ENCODE assay signal across 24 mouse cellular contexts in genomic region chr7:133552306-133552991, GRCm38 (mm10). TPM values are rescaled to one million over a fixed set of nuclear protein-coding genes. Genes with fewer than 3 reads are reported as not detected.
A peak's percentile ranks its signal among the peaks of the same experiment; 100 is the strongest.
DNase-seq lines count a peak whose midpoint lies in the region; ATAC-seq and TF ChIP-seq lines count a peak whose summit lies in the region.
"Had no signal": no experiment of that assay in that cellular context is flagged by ENCODE, and none has a peak within 500 bp of the region (broad histone marks: within the 10 kb centered on the region; RNA-seq: fewer than 3 reads in every experiment).

No protein-coding gene starts in this region.

- no peak overlapping the region for H3K4me3 ChIP-seq in liver, embryonic 11.5 days (ENCODE audit: low read depth, low read length)
- H3K4me3 ChIP-seq in liver, embryonic 13.5 days (replicated peaks): no peak overlapping the region
- no peak overlapping the region for H3K4me3 ChIP-seq in liver, postnatal 0 days (ENCODE audit: low read depth, low read length)
- H3K4me3 ChIP-seq: embryonic facial prominence, embryonic 15.5 days; erythroblast, embryonic 14.5 days; forebrain, embryonic 10.5 days; gastrocnemius, adult 2 months; heart, embryonic 15.5 days; hindbrain, embryonic 13.5 days had no signal

- 49% methylated on average over 7 of the region's 7 CpGs for WGBS in liver, embryonic 11.5 days
- WGBS in liver, embryonic 13.5 days (ENCODE audit: insufficient replicate concordance): 35% methylated on average over 7 of the region's 7 CpGs
- 50% methylated on average over 7 of the region's 7 CpGs for WGBS in liver, postnatal 0 days (ENCODE audit: insufficient replicate concordance)

- peak; percentile 80 for TF ChIP-seq EP300 in liver, postnatal 0 days (IDR thresholded peaks at IDR 0.05; ENCODE audit: low read depth)

- H3K27me3 ChIP-seq in liver, embryonic 11.5 days (replicated peaks; ENCODE audit: control insufficient read depth, insufficient read depth, low read length): no peaks in the 10 kb centered on the region
- H3K27me3 ChIP-seq in liver, embryonic 13.5 days: no peaks in the 10 kb centered on the region
- H3K27me3 ChIP-seq in liver, postnatal 0 days (ENCODE audit: insufficient read depth, low read length): no peaks in the 10 kb centered on the region
- H3K27me3 ChIP-seq: embryonic facial prominence, embryonic 15.5 days; heart, embryonic 15.5 days; hindbrain, embryonic 13.5 days had no signal

- DNase-seq in liver, embryonic 11.5 days (ENCODE audit: low spot score): no peak
- DNase-seq in liver: no peak
- peak; percentile 22 for DNase-seq in liver, embryonic 13.5 days
- no peak for DNase-seq in liver, postnatal 0 days
- DNase-seq in neural tube, embryonic 10.5 days (ENCODE audit: extremely low spot score, low spot score): no peak
- DNase-seq in right cerebral cortex, postnatal 4 days: no peak
- DNase-seq in right cerebral cortex, postnatal 10 days (ENCODE audit: low spot score in 2 of 2): no peak
- DNase-seq: adrenal gland, adult 2 months; adrenal gland, postnatal 36 days; cerebellum, adult 2 months; cerebellum, postnatal 10 days; embryo, embryonic 11 days; gastrocnemius, adult 2 months; gastrocnemius, postnatal 25 days; heart, adult 18-20 months; heart, postnatal 14 days had no signal

- no peaks in the 10 kb centered on the region; the same call in 1 of the 2 replicates for H3K4me1 ChIP-seq in liver, embryonic 11.5 days (replicated peaks; ENCODE audit: control insufficient read depth, insufficient read depth, low read length)
- peaks cover 28% of the 10 kb centered on the region for H3K4me1 ChIP-seq in liver, embryonic 13.5 days (replicated peaks)
- no peaks in the 10 kb centered on the region for H3K4me1 ChIP-seq in liver, postnatal 0 days (ENCODE audit: insufficient read depth)
- H3K4me1 ChIP-seq: embryonic facial prominence, embryonic 15.5 days; heart, embryonic 15.5 days had no signal

- H3K9ac ChIP-seq in liver, embryonic 11.5 days (ENCODE audit: low read depth, low read length): no peak overlapping the region
- no peak overlapping the region for H3K9ac ChIP-seq in liver, embryonic 13.5 days
- H3K9ac ChIP-seq in liver, postnatal 0 days (replicated peaks): no peak overlapping the region
- H3K9ac ChIP-seq: embryonic facial prominence, embryonic 15.5 days; heart, embryonic 15.5 days; hindbrain, embryonic 13.5 days had no signal

- H3K9me3 ChIP-seq in liver, embryonic 11.5 days (ENCODE audit: control insufficient read depth, low read length): no peaks in the 10 kb centered on the region
- H3K9me3 ChIP-seq in liver, embryonic 13.5 days (replicated peaks): no peaks in the 10 kb centered on the region
- H3K9me3 ChIP-seq in liver, postnatal 0 days (ENCODE audit: low read length): no peaks in the 10 kb centered on the region
- H3K9me3 ChIP-seq: embryonic facial prominence, embryonic 15.5 days; forebrain, embryonic 10.5 days; heart, embryonic 15.5 days; hindbrain, embryonic 13.5 days had no signal

- no peak overlapping the region for H3K4me2 ChIP-seq in liver, embryonic 11.5 days
- peak overlapping the region; percentile 37 for H3K4me2 ChIP-seq in liver, embryonic 13.5 days
- no peak overlapping the region for H3K4me2 ChIP-seq in liver, postnatal 0 days (ENCODE audit: low read depth, low read length)
- H3K4me2 ChIP-seq: embryonic facial prominence, embryonic 15.5 days; heart, embryonic 11.5 days; heart, embryonic 15.5 days; hindbrain, embryonic 13.5 days had no signal

- H3K36me3 ChIP-seq in liver, embryonic 11.5 days (ENCODE audit: control insufficient read depth, insufficient read depth, low read length): no peaks in the 10 kb centered on the region
- no peaks in the 10 kb centered on the region for H3K36me3 ChIP-seq in liver, embryonic 13.5 days
- no peaks in the 10 kb centered on the region for H3K36me3 ChIP-seq in liver, postnatal 0 days (replicated peaks; ENCODE audit: insufficient read depth, low read length)
- H3K36me3 ChIP-seq: embryonic facial prominence, embryonic 15.5 days; forebrain, embryonic 10.5 days; heart, embryonic 15.5 days; hindbrain, embryonic 13.5 days had no signal

- peak; percentile 90 for ATAC-seq in liver, embryonic 11.5 days (replicated peaks; ENCODE audit: low FRiP score)
- ATAC-seq in liver, embryonic 13.5 days (ENCODE audit: low read depth): peak; percentile 94
- peak; percentile 49; the same call in 1 of the 2 replicates for ATAC-seq in liver, postnatal 0 days
- ATAC-seq: forebrain, embryonic 14.5 days had no signal

- TF ChIP-seq CTCF in liver, postnatal 0 days (IDR thresholded peaks at IDR 0.05; ENCODE audit: low read depth): no peak

- no peak overlapping the region; the same call in 1 of the 2 replicates for H3K27ac ChIP-seq in liver, embryonic 11.5 days (ENCODE audit: low read depth, low read length)
- H3K27ac ChIP-seq in liver, embryonic 13.5 days: no peak overlapping the region
- no peak overlapping the region for H3K27ac ChIP-seq in liver, postnatal 0 days (ENCODE audit: low read depth)
- H3K27ac ChIP-seq: embryonic facial prominence, embryonic 15.5 days; forebrain, embryonic 10.5 days; gastrocnemius, adult 2 months; heart, embryonic 15.5 days; hindbrain, embryonic 13.5 days had no signal

RNA-seq across cellular contexts. Expression of gene Tex36, which starts 49.5 kb away (rescaled TPM):
- polyA plus RNA-seq in liver, embryonic 11.5 days (2014; fragmentation: Nextera tagmentation; extraction: Ambion mirVana): not detected in 2 replicates
- polyA plus RNA-seq in liver, embryonic 13.5 days (2015; fragmentation: Nextera tagmentation; extraction: Ambion mirVana): not detected in 2 replicates
- polyA plus RNA-seq in liver, postnatal 0 days (2015; fragmentation: Nextera tagmentation; extraction: Ambion mirVana): not detected in 2 replicates
- polyA plus RNA-seq: adrenal gland, adult 2 months; embryonic facial prominence, embryonic 11.5 days; embryonic facial prominence, embryonic 15.5 days; erythroblast, embryonic 14.5 days; forebrain, embryonic 10.5 days; forebrain, embryonic 14.5 days; heart, embryonic 11.5 days; heart, embryonic 15.5 days had no signal
